Mouse (Mus musculus) adrenal gland, postnatal 36 days (tissue): Measurements from ENCODE around the gene Rcc1. TPM values are rescaled to one million over a fixed set of nuclear protein-coding genes. Genes with fewer than 3 reads are reported as not detected.
"Not testable (repeated sequence)": the region's sequence is repeated elsewhere in the genome, so short reads cannot be mapped to it uniquely, and the experiment has no call there.

Experiments
- DNase-seq, 2 experiments: peaks; one replicate each; pipeline ENCODE4 v3.0.0; 2021; ENCODE audit warnings: mixed read lengths in 1 of 2
- total RNA-seq, 2 experiments: library from RNA; stranded (reverse); gene quantifications; 2 replicates each; pipeline ENCODE4 v1.2.3; 2021

Gene Rcc1
- total RNA-seq, 2 experiments from 2014 or later: 14.7 to 16.8 TPM

DNA sequence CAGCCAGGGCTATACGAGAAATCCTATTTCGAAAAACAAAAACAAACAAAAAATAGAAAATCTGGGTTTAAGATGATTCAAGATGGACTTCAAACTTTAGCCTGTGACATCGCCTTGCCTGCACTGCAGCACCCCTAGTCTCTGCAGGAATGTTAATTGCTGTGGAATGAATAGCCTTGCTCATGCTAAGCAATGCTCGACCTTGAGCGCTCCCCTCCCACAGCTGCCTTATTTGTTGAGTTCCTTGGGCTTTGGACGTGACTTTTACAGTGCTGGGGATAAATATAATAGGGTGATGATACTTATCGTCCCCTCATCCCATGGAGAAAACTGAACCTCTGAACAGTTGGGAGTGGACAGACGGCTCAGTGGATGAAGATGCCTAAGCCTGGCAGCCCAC is 37.7 kb downstream of the Rcc1 start:
- peak in 1 of 2 experiments; percentile 58 for DNase-seq

DNA sequence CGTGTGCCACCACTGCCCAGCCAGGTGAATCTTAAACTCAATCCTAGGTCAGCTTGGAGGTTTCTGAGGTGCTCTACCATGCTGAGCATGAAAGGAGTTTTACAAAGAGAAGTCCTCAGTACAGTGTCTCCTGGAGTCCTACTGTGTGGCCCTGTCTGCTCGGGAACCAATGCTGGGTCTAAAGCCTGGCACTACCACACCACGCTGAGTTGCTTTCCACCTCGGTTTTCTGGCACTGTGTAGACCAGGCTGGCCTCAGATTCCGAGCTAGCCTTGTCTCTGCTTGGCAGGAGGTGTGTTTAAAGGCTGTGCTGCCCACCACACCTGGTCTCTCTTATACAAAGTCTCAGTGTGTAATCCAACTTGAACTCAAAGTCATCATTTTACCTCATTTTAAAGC is 40.8 kb downstream of the Rcc1 start:
- DNase-seq: no peak

DNA sequence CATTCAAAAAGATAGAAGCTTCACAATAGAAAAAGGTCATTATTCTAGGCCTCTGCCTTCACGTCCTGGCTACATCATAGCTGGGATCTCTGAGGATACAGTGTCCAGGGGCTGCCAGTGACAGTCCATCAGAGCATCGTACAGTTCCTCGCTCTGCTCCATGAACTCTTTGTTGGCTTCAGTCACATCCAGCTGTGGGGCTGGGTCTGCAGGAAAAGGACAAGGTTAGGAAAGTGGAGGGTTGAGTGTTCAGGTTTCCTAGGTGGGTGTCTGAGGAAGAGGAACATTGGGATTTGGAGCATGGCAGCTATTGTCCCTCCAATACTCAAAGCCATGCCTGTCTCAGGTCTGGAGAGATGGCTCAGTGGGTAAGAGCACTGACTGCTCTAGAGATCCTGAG is 41.6 kb downstream of the Rcc1 start:
- DNase-seq: no peak

DNA sequence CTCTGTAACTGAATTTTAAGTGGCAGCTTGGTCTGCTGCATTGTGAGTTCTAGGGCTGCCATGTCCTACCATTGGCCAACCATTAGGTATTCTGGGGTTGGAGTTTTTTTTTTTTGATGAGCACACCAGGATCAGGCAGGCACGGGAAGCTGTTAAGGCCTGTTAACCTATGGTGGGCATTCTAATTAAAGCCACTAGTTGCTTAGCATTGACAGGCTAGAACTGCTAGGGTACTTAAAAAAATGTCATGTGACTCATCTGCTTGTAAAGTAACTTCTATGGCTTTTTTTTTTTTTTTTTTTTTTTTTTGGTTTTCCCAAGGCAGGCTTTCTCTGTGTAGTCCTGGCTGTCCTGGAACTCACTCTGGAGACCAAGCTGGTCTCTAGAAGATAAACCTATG is 42.2 kb downstream of the Rcc1 start:
- DNase-seq: no peak

DNA sequence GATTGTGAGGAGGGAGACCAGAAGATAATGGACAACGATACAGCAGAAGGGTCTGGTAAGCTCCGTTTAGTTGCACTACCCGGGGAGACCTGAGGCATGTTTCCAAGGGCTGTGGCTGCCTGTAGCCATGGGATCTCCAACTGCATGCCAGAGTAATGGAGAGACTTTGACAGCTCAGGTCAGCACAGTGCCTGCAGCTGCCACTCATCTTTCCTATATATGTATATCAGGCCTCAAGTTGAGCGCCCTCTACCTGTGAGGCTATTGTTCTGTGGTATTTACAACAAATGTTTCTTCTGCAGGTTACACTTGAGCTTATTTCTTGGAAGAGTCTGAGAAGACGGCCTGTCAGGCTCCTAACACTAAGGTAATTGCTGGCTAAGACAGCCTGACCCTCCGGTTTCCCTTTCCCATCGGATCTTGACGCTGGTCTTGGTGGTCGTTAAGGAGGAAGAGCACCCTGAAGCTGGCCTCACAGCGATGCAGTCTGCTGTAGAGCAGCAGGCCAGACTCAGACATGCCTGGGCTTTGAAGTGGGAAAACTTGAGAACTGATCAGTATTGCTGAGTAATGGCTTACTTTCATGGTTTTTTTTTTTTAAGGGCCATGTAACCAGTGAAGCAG is 43.4 kb downstream of the Rcc1 start:
- DNase-seq: peak; percentile 30 to 66

DNA sequence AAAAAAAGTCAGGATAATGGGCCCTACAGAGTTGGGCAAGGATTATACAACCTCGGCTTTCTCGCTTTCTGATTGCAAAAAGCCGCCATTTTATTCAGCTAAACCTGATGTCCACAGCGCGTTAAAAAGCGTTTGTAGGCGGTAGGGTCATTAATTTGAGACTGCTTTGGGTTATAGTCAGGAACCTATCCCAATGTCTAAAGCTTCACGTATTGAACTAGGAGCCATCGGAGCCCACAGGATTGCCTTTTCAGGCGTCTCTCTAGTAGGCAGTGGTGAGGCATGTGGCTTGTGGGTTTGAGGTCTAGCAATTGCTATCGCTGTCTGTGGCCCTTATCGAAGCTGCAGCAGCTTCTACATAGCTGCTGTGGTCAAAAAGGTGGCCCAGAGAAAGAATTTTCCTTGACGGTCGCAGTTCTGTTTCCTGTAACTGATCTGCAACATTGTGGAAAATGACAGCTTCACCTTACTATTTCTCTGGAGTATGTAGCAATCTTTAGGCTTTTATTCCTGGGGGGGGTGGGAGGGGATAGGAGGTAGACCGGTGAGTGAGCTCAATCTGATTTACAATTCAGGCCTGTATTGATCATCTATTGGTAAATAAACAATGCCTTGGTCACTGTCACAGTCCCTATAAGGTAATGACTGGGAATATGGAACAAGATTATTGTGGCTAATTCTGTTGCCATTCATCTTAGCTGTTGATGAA is 44.1 kb downstream of the Rcc1 start:
- DNase-seq: peak in 1 of 2 experiments; percentile 26

DNA sequence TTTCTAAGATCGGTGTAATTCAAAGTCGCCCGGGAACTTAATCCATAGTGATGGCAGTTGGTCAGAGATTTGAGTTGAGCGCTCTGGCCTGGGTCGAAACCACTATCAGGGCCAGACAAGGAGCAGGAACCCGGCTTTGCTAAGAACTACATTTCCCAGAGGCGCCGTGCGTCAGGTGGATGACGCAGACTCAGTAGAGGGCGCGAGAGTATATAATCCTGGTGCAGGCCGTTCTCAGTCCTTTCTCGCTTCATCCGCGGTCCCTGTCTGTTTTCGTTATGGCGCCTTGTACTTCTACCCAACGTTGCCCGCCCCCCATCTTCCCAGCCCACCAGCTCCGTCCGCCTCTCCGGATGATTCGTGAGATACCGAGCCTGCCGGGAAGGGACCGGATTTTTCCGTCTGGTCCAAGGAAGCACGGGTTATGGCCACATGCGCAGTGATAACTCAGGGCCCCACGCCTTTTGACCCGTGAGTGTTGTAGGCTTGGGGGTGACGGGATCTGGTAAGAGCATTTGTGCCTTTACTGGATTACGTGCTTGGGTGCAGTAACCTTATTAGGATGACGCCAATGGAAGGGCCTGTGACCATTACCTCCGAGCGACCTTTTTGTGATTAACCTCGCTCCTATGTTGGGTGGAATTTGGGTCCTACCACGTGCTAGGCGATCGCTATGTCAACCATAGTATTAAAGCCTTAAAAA is 44.8 kb downstream of the Rcc1 start:
- peak; percentile 89 to 91 for DNase-seq

DNA sequence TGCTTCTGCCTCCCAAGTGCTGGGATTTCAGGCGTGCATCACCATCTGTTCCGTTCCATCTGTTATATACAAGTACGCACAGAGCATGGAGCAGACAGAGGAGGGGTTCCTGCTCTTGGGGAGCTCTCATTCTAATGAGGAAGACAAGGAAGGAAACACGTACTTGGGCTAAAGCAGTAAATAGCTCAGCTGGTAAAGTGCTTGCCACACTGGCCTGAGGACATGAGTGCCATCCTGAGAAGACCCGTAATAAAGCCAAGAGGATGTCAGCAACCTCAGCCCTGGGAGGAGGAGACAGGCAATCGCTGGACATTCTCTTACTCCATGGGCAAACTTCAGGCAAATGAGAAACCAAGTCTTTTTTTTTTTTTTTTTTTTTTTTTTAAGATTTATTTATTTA is 47.4 kb downstream of the Rcc1 start:
- DNase-seq: no peak

DNA sequence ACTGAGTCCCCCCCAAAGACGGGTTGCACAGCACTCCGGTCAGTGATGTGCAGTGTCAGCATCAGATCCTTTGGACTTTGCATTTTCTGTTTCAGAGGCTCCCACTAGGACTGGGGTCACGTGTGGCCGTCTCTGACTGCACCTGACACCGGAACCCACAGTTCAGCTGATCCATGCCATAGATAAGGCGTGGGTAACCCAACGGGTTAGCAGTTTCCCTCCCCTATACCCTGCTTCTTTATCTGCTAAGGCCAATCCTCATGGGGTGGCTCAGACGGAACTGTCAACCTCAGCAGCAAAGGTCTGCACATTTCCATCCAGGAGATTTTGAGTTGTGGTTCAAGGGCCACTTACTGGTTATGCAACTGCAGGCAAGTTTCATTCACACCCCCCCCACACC is 48.1 kb downstream of the Rcc1 start:
- no peak for DNase-seq

DNA sequence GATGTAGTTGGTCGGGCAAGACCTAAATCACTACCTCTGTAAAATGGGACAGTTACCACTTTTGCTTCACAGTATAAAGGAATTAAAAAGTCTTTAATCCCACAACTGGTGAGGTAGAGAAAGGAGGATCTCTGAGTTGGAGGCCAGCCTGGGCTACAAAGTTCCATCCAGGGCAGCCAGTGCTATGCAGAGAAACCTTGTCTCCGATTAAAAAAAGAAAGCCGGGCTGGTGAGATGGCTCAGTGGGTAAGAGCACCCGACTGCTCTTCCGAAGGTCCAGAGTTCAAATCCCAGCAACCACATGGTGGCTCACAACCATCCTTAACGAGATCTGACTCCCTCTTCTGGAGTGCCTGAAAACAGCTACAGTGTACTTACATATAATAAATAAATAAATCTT is 49.9 kb downstream of the Rcc1 start:
- DNase-seq: not testable (repeated sequence)

DNA sequence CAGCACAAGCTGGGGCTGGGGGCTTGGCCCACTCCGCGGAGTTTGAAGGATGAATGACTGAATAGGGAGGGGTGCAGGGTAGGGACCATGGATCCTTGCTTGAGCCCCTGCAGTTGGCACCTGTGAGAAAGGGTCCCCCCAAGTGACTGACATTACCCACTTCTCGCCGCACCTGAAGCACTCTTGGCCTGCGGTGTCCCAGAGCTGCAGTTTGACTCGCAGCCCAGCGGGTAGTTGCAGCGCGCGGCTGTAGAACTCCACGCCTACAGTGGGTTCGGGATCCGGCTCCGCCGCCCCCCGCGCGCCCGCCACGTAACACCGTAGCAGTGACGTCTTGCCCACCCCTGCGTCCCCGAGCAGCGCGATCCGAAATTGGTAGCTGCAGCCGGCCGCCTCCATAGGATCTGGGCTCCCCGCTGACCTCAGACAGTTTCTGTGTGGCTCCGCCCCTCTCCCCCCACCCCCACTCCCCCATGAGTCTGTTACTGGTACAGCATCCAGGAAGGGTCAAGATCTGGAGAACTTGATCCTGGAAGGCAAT is 50.4 kb downstream of the Rcc1 start, which contains the start of gene Rab42:
Gene Rab42 (minus strand): TSS at position 447 of the 541 bp plus-strand sequence.
- DNase-seq: peak; percentile 55 to 69

DNA sequence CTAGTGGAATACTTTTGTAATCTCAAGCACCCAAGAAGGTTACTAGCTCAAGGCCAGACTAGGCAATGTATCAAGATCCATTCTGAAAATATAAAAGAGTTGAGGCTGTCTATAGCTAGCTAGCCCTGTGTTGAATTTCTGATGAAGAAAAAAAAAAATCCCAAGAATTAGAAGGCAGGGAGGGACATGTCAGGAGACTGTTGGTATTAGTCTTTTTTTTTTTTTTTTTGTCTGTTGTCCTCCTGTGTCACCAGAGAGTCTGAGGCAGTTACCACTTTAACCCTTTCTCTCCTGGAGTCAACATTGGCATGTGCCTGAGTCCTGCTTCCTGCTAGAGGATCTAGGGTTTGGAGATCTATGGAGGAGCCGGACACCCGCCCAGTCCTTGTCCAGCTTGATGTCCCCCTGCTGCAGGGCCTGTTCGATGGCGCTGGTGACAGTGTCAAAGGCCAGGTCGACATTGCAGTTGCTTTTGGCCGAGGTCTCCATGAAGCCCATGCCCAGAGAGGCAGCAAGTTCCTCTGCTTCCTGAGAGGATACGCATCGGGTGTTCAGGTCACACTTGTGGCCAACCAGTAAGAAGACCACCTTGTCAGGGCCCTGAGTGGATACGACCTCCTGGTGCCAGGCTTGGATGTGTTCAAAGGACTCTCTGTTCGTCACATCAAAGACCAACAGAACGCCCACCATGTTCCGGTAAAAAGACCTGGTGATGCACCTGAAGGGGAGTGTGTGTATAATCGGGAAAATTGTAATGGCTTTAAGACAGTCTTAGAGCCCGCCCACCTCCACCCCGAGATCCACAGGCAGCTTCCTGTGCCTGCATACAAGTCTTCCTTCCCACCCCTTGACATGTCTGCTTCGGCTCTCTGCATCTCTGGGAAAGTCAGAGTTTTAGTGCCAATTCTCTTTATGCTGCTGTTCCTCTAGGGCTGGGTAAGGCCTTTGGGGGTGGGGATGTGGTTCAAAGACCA is 51.2 kb downstream of the Rcc1 start:
- peak in 1 of 2 experiments; percentile 31 for DNase-seq

DNA sequence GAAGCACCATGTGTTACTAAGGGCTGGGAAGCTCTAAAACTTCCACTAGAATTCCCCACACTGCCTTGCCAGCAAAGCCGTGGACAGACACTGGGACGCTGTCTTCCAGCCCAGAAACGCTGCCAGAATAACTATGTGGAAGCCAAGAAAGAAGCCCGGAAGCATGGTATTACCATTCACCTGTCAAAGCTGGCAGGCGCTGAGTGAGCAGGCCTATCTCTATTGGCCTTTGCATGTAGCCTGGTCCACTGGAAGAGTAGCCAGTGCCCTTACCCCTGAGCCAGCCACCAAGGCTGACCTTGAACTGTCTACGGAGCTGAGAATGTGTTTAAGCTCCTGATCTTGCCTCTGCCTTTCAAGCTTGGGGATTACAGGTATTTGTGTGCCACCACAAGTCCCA is 51.9 kb downstream of the Rcc1 start:
- DNase-seq: peak; percentile 38 to 39

DNA sequence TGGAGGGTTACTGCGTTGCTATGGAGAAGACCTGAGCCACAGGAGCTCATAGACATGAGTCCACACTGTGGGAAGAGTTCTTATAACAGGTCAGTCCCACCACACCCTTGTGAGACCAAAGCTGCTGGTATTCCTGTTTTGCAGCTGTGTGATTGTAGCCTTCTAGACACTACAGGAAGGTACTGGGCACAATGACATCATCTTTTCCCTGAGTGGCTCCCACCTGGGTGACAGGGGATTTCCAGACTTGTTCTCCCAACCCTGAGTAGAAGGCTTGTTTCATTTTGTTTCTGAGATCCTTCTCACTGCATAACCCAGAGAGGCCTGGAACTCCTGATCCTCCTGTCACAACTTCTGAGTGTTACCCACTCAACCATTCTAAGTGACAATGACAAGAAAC is 53.6 kb downstream of the Rcc1 start:
- DNase-seq: no peak

DNA sequence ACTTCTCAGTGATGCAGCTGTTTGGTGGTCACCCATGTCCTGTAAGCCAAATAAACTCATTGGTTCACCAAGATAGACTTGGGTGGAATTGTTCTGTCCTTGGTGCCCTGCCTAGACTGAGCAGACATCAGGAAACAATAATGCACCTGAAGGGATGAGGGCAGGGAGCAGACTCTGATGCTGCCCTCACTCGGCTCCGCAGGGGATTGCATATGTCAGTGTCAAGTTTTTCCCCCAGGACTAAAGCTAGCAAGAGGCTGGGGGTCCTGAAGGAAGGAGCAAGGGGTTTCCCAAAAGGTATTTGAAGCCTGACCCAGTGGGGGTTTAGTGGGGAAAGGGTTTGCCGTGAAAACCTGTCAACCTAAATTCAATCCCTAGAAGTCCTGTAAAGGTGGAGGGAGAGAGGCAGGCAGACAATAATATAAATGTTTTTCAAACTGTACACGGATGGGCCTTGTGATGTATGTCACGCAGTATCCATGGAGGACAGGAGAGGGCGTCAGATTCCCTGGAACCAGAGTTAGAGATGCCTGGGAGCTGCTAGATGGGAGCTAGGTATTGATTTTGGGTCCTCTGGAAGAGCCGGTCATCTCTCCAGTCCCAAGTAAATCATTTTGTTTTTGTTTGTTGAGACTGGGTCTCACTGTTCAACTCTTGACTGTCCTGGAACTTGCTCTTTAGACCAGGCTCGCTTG is 57.6 kb downstream of the Rcc1 start:
- DNase-seq: no peak

DNA sequence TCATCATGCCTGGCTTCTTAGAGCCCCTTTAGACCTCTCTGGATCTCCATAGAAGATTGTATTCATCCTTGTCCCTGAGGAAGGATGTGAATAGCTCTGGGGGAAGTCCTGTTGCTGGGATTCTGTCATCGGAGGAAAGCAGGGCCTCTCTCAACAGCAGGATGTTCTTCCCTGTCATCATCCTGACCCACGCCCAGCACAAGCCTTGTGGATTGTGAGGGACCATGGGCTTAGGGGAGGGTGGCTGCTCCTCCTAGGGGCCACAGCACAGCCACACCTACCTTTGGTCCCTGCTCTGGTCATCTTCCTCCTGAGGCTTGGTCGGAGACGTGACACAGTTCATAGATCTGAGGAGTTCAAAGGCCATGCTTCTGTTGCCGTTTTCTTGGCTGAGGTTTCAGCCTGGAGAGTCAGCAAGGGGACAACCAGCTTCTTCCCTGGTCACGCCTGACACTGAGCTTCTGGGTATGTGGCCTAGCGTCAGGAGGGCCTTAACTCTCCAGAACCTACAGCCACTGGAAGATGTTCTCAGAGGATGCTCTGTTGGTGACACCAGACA is 59.6 kb downstream of the Rcc1 start:
- no peak for DNase-seq

DNA sequence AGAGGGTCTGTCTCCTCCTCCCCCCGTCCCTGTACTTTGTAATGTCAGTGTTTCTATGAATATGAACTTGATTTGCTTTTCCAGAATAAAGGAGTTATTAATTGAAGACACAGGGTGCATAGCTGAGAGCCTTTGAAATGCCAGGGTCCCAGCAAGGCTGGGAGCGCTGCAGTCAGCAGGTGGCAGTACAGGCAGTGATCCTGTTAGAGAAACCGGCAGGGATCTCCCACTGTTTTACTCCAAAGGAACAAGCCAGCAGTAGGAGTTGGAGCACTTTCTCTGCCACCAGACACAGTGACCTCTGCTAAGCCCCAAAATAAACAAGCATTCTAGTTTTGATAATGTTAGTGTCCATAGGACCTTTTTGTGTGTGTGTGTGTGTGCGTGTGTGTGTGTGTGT is 60.4 kb downstream of the Rcc1 start:
- peak; percentile 57 to 72 for DNase-seq

DNA sequence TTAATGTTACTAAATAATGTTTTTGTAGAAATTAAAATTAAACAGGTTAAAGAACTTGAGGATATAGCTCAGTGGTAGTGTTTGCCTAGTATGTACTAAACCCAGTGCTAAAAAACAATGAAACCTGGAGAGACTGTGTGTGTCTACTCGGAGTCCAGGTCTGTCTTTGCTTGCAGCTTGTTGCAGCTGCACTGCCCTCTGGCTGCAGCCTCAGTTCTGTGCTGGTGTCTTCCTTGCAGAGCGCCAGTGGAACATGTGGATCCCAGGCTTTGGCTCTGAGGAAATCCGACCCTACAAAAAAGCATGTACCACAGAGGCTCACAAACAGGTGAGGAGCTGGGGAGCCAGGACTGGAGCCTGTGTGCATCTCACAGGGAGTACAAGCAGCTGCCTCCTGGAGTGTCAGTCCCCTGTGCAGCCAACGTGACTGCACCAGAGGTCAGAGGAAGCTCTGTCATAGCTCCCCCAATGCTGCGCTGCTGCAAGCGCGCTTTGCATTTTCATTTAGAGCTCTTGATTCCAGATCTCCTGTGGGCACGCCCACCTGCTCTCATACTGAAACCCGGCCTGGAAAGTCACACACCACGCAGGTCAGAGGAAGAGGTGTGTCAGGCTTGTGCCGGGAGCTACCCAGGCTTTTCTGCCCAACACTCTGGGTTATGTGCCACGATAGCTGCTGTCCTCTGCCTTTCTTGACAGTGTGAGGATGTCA is 61.6 kb downstream of the Rcc1 start:
- no peak for DNase-seq

DNA sequence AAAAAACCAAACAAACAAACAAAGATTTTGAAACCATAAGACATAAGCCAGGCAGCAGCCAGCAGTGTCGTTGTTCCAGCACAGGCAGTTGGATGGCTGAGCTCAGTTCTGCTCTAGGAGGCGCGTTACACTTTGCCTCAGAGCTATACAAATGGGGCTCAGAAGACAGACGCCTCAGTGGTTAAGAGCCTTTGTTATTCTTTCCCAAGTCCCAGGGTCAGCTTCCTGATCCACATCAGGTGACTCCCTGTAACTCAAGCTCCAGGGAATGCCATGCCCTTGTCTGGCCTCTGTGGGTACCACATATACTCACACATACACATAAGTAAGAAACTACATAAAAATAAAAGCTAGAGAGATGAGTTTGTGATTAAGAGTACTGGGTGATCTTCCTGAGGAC is 62.3 kb downstream of the Rcc1 start:
- DNase-seq: no peak

DNA sequence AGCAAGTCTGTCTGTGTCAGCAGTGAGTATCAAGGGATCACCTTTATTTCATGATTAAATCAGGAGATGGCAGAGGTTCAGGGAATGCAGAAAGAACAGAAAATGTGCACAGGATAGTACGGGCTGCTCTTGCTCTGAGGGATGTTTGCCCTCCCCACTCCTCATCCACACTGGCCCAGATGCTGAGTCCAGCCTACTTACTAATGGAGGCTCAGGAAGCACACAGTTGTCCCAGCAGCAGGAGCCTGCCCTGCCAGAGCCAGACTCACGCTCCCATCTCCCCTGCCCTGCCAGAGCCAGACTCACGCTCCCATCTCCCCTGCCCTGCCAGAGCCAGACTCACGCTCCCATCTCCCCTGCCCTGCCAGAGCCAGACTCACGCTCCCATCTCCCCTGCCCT is 64.6 kb downstream of the Rcc1 start:
- not testable (repeated sequence) for DNase-seq
